Mouse (Mus musculus): ENCODE results near the gene Prss47.

Prss47 gene

DNA sequence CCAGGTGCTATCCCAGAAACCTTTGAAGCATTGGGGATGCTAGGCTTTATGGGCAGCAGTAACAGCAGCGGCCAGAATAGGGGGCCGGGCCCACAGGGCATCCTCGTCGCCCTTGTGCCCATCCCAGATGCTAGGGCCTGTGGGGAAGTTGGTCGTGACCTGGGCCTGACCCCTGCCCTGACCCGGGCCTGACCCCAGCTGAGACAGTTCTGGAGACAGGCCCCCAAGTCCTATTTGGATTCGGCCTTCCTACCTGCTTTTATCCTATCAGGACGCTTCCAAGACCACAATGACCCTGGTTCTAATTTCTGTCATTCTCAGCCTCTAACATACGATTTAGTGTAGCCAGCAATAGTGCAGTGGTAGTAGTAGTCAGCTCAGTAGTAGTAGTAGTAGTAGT, at the start of gene Prss47:
Gene Prss47, minus strand, starts transcription at position 101 of the 400 bp plus-strand sequence.
- no peak for DNase-seq (ENCODE audit: low spot score in 2 of 2)

GRCm38 (mm10) chr13:65101232-65101631, 48.7 kb upstream of the Prss47 start:
- DNase-seq (ENCODE audit: low spot score in 2 of 2): no peak

GRCm38 (mm10) chr13:65100678-65101077, 48.1 kb upstream of the Prss47 start:
- no peak for DNase-seq (ENCODE audit: low spot score in 2 of 2)

- DNase-seq (ENCODE audit: low spot score in 2 of 2): no peak
Measured at GRCm38 (mm10) chr13:65097018-65097417, 44.5 kb upstream of the Prss47 start.

DNA sequence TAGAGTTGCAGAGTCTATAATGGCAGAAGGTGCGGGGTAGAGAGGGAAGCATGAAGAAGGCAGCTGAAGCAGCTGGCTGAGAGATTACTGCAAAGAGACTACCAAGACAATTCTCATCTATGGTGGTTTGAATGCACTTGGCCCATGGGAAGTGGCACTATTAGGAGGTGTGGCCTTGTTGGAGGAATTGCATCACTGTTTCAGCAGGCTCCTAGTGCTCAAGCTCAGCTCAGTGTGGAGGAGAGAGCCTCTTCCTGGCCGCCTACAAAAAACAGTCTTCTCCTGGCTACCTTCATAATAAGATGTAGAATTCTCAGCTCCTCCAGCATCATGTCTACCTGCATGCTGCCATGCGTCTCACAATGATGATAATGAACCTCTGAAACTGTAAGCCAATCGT, 43.4 kb upstream of the Prss47 start:
- no peak for DNase-seq (ENCODE audit: low spot score in 2 of 2)

DNA sequence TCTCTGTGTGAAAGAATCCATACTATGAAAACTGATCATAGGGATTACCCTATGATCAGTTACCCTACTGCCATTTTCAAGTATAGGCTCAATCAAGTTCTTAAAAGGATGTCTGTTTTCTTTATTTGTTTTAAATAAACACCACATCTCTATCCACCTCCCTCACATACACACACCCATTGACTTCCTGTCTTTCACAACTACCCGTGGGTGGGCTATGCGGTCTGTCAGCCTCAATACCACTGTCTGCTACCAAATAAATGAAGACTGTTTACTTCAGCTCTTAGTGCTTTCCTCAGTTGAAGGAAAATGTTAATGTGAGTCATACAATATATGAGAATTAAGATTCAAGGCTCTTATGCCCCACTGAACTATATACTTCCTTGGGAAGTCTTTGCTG, 17.4 kb upstream of the Prss47 start:
- DNase-seq (ENCODE audit: low spot score in 2 of 2): no peak

DNA sequence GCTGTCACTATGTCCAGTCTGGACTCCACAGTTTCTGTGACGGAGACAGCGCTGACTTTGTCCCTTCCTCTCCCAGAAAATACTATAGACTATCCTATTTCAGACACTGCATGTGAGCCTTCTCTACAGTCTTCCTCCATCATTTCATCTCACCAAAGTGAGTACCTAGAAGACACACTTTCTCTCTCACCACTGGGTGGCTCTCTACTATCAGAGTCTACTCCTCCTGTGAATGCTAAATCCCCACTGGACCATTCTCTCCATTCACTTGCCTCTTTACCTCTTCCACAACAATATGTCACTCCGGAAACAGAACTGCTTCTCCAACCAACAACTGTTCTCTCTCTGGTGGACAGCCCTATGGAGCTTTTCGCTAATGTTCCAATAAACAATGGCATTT, 17.5 kb downstream of the Prss47 start:
- no peak for DNase-seq (ENCODE audit: low spot score in 2 of 2)

DNA sequence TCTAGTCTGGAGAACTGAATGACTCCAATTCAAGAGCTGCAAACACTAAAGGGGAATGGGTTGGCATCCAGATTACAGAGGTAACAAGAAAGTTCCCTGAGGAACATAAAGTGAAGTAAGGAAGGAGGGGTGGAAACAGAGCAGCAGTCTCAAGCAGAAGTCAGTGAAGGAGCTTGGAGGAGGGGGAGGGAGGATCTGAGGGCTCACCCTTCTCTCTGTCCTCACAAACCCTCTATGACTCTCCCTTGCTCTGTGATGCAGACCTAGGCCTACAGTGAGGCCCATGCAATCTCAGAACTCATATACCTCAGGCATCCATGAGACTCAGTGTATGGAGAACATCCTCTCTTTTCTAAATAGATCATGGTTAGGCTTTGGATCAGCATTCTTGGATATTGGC, 19.8 kb downstream of the Prss47 start, which contains the start of gene Spata31d1c:
Gene Spata31d1c, plus strand, starts transcription at position 301 of the 400 bp plus-strand sequence.
- no peak for DNase-seq (ENCODE audit: low spot score in 2 of 2)

GRCm38 (mm10) chr13:65011052-65011738, 41.4 kb downstream of the Prss47 start:
- no peak for DNase-seq (ENCODE audit: low spot score in 2 of 2)

- no peak for DNase-seq (ENCODE audit: low spot score in 2 of 2)
Measured at GRCm38 (mm10) chr13:65007971-65008370, 44.6 kb downstream of the Prss47 start.

- DNase-seq (ENCODE audit: low spot score in 2 of 2): no peak
Measured at GRCm38 (mm10) chr13:65006760-65007159, 45.8 kb downstream of the Prss47 start.

- no peak for DNase-seq (ENCODE audit: low spot score in 2 of 2)
Measured at GRCm38 (mm10) chr13:65005414-65005813, 47.1 kb downstream of the Prss47 start.
